Mouse (Mus musculus) myocyte (in vitro differentiated cells): ENCODE measurements at regions not wholly inside any gene's neighbourhood (a gene's known extent, or its start where the extent isn't known, plus 50 kb on each side); places are given as distances from the start of the nearest gene placed in this dataset.

ENCODE experiments used
- MAX ChIP-seq: IDR thresholded peaks from one replicate; pipeline ENCODE4 v1.6.1; 2011; ENCODE audit warnings: low read depth, mild to moderate bottlenecking, control low read depth
- POLR2A ChIP-seq: IDR thresholded peaks from one replicate; pipeline ENCODE4 v1.6.1; 2011; ENCODE audit warnings: low read depth, mild to moderate bottlenecking, control low read depth, moderate library complexity; ENCODE audit not compliant: insufficient read length
- TCF12 ChIP-seq: IDR thresholded peaks from one replicate; pipeline ENCODE4 v1.6.1; 2011; ENCODE audit warnings: mild to moderate bottlenecking, control low read depth; ENCODE audit not compliant: poor library complexity, insufficient read depth, severe bottlenecking

- TF ChIP-seq TCF12 (no peak), POLR2A (no peak), MAX (no peak)
These were observed 127.3 kb downstream of the Olfr721-ps1 start for GRCm38 (mm10) chr14:14528437-14528836.
